Mouse (Mus musculus): ENCODE results near the gene 0610010K14Rik. TPM values are rescaled to one million over a fixed set of nuclear protein-coding genes. Genes with fewer than 3 reads are reported as not detected.

Gene 0610010K14Rik
- polyA plus RNA-seq, 1 experiment from 2014 or later = 115 TPM

DNA sequence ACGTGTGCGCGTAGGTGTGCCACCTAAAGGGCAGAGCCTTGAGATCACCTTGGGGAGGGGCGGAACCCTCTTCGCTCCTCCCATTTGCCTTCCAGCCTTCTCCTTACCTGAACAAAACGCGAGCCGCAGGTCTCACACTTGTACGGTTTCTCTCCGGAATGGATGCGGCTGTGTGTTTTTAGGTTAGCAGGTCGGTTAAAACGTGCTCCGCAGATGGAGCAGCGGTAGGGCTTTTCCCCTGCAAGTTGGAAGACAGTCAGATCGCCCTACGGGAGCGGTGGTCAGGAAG is 11.2 kb downstream of the 0610010K14Rik start:
- H3K36me3 ChIP-seq (ENCODE audit: insufficient read depth, low read length) = no peaks in the 10 kb centered on the region
- ATAC-seq = no peak
- peaks cover 11% of the 10 kb centered on the region; the same call in 1 of the 2 replicates for H3K27me3 ChIP-seq (replicated peaks; ENCODE audit: insufficient read depth, low read length)
- H3K4me3 ChIP-seq (ENCODE audit: low read depth, low read length) = peak overlapping the region; percentile 46
- peak overlapping the region; percentile 81 for H3K27ac ChIP-seq (ENCODE audit: low read length)
- peaks cover 21% of the 10 kb centered on the region for H3K4me1 ChIP-seq (ENCODE audit: insufficient read depth, low read depth, low read length)
- H3K4me2 ChIP-seq (replicated peaks; ENCODE audit: low read depth, low read length) = peak overlapping the region; percentile 58
- peak overlapping the region; percentile 68; the same call in 1 of the 2 replicates for H3K9ac ChIP-seq (replicated peaks; ENCODE audit: low read depth)
- 10% methylated on average over 18 of the region's 18 CpGs for WGBS
- TF ChIP-seq CTCF (IDR thresholded peaks at IDR 0.05) (no peak), EP300 (IDR thresholded peaks at IDR 0.05) (no peak)
- H3K9me3 ChIP-seq (ENCODE audit: low read length) = no peaks in the 10 kb centered on the region
- peak; percentile 66 for DNase-seq (ENCODE audit: low spot score)

DNA sequence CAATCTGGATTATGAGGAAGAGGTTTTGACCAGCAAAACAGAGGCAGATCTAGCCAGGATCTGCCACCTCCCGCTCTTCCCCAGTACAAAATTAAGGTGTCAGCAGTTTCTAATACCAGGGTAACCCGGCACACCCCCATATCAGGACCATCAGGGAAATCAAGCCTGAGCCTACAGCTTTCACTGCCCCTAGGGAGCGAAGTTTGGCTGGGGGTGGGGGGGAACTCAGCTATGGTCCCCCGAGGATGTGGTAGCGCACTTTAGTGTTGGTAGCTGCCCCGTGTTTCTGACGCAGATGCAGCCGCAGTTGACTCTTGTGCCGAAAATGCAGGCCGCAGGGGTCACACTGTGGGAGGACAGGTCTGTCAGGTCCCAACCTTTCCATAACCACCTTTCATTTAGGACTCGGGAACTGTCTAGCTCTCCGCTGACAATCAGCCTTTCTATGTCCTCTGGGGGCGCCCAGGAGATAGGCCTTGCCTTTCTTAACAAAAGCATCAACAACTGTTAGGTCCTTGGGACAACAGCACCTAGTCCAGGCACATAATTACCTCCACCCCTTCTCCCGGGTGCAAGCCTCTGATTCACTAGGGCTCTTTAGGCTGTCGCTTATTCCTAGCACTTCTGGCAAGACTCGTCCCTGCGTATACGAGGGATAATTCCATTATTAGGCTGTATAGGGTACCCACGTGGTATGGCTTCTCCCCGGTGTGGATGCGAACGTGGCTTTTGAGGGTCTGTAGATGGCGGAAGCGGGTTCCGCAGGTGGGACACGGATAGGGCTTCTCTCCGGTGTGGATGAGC is 11.7 kb downstream of the 0610010K14Rik start:
- TF ChIP-seq CTCF (IDR thresholded peaks at IDR 0.05) (peak; percentile 36; the same call in 1 of the 2 replicates), EP300 (IDR thresholded peaks at IDR 0.05) (no peak)
- Histone ChIP-seq H3K4me3 (ENCODE audit: low read depth, low read length) (peak overlapping the region; percentile 46), H3K4me2 (replicated peaks; ENCODE audit: low read depth, low read length) (peak overlapping the region; percentile 58), H3K27me3 (replicated peaks; ENCODE audit: insufficient read depth, low read length) (peaks cover 11% of the 10 kb centered on the region; the same call in 1 of the 2 replicates), H3K36me3 (ENCODE audit: insufficient read depth, low read length) (no peaks in the 10 kb centered on the region), H3K4me1 (ENCODE audit: insufficient read depth, low read depth, low read length) (peaks cover 25% of the 10 kb centered on the region), H3K9ac (replicated peaks; ENCODE audit: low read depth) (peak overlapping the region; percentile 68; the same call in 1 of the 2 replicates), H3K27ac (ENCODE audit: low read length) (peak overlapping the region; percentile 81), H3K9me3 (ENCODE audit: low read length) (no peaks in the 10 kb centered on the region)
- ATAC-seq = no peak
- WGBS = 25% methylated on average over 27 of the region's 27 CpGs
- no peak for DNase-seq (ENCODE audit: low spot score)

DNA sequence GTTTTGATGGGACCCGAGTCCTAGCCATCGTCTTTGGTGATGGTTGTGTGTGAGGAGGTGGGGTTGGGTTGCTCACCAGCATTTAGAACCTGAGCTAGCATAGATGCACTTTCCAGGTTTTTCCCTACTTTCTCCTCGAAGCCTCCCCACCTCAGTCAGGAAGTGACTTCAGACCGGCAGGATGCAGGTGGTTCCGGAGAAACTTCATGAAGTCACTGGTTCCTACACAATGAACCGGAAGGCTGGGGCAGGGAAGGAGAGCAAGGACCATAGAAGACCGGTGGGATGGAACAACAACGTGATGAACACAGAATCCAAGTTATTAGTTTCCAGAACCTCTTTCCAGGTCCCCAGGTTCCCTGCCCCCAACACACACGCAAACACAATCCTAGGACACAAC is 14.0 kb downstream of the 0610010K14Rik start:
- Histone ChIP-seq H3K9ac (replicated peaks; ENCODE audit: low read depth) (no peak overlapping the region), H3K9me3 (ENCODE audit: low read length) (no peaks in the 10 kb centered on the region), H3K4me3 (ENCODE audit: low read depth, low read length) (no peak overlapping the region), H3K4me2 (replicated peaks; ENCODE audit: low read depth, low read length) (no peak overlapping the region), H3K4me1 (ENCODE audit: insufficient read depth, low read depth, low read length) (peaks cover 26% of the 10 kb centered on the region), H3K27me3 (replicated peaks; ENCODE audit: insufficient read depth, low read length) (no peaks in the 10 kb centered on the region), H3K27ac (ENCODE audit: low read length) (peak overlapping the region; percentile 81), H3K36me3 (ENCODE audit: insufficient read depth, low read length) (no peaks in the 10 kb centered on the region)
- WGBS = 62% methylated on average over 9 of the region's 9 CpGs
- TF ChIP-seq EP300 (IDR thresholded peaks at IDR 0.05) (peak; percentile 96), CTCF (IDR thresholded peaks at IDR 0.05) (no peak)
- peak; percentile 49 for ATAC-seq
- DNase-seq (ENCODE audit: low spot score) = peak; percentile 75

DNA sequence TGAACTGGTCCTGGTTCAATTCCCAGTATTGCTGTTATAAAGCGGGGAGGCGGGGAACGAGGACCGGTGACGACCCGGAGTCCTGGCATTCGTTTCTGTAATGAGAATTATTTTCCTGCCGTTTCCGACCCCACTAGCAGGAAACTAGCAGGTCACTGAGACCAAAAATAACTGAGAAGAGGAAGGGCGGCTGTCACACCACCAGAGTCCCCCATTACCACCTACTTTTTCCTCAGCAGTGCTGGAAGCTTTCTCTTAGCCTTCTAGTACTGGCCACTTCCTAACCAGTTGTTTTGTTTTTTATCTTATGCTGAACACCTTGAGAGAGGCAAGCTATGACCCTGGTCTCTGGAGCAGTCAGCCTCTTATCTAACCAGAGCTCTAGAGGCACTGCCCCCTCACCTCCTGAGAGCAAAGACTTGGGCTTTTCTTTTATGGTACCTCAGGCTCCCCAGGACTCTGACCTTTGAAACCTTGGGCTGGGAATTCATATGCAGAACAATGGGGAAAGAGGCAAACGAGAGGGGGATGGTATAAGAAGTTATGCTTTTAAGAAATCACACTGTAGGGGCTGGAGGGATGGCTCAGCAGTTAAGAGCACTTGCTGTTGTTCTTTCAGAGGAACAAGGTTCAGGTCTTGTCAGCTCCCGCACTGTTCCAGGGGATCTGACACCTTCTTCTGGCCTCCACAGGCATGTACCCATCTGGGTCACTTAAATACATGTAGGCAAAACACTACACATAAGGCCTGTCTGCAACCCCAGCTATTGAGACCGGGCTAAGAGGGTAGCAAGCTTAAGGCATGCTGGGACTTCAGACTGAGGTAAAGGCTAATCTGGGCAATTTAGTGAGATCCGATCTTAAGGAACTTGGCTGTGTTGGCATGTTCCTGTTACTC is 15.9 kb downstream of the 0610010K14Rik start:
- Histone ChIP-seq H3K36me3 (ENCODE audit: insufficient read depth, low read length) (no peaks in the 10 kb centered on the region), H3K4me2 (replicated peaks; ENCODE audit: low read depth, low read length) (peak overlapping the region; percentile 85), H3K9ac (replicated peaks; ENCODE audit: low read depth) (peak overlapping the region; percentile 56), H3K27me3 (replicated peaks; ENCODE audit: insufficient read depth, low read length) (0 out of 2 replicates have a peak, but pooled peaks cover under 1% of the 10 kb centered on the region), H3K4me1 (ENCODE audit: insufficient read depth, low read depth, low read length) (peaks cover 16% of the 10 kb centered on the region; the same call in 1 of the 2 replicates), H3K9me3 (ENCODE audit: low read length) (no peaks in the 10 kb centered on the region), H3K4me3 (ENCODE audit: low read depth, low read length) (peak overlapping the region; percentile 43), H3K27ac (ENCODE audit: low read length) (peak overlapping the region; percentile 84)
- 13% methylated on average over 14 of the region's 14 CpGs for WGBS
- no peak for TF ChIP-seq CTCF (IDR thresholded peaks at IDR 0.05)
- ATAC-seq = peak; percentile 21; the same call in 1 of the 2 replicates
- peak; percentile 57 for DNase-seq (ENCODE audit: low spot score)

DNA sequence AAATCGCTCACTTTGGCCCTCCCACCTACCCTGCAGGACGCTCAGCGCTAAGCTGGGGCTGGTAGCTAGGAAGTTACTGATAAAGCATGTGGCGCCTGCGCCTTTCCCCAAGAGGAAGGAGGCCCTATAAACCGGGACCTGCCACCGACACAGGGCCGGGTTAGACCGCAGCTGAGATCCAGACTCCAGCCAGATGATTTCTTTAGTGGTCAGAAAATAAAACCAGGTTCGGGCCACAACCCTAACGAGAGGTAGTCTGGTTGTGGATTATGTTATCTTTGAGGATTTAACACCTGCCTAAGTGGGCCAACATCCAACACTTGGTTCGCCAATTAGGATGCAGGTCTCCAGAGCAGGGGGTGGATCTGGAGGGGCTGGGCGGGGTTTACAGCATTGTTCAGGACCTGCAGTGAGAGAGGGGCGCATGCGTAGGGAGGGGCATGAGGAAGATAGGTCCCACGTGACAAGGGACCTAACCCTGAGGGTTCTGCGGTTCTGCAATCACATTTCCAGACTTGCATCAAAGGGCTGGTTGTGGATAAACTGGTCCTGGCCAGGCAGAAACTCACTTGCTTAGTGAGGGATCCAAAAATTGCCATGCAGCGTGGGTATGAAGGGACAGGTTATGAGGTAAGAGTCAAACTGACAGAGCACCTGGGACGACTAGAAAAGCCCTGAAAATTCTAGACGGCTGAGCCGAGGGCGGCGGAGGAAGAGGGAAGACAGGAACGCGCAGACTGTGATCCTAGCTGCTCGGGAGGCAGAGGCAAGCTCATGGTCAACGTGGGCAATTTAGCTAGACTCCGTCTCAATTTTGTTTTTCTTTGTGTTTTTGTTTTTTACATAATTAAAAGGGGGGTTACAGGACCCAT is 16.7 kb downstream of the 0610010K14Rik start, which contains the start of gene Slc16a13:
Gene Slc16a13 (minus strand): TSS at position 334 of the 872 bp plus-strand sequence.
- WGBS = under 1% methylated on average over 28 of the region's 28 CpGs
- ATAC-seq (peak; percentile 96), DNase-seq (ENCODE audit: low spot score) (peak; percentile 97)
- Histone ChIP-seq H3K27me3 (replicated peaks; ENCODE audit: insufficient read depth, low read length) (0 out of 2 replicates have a peak, but pooled peaks cover 8% of the 10 kb centered on the region), H3K9me3 (ENCODE audit: low read length) (no peaks in the 10 kb centered on the region), H3K4me1 (ENCODE audit: insufficient read depth, low read depth, low read length) (peaks cover 14% of the 10 kb centered on the region; the same call in 1 of the 2 replicates), H3K4me2 (replicated peaks; ENCODE audit: low read depth, low read length) (peak within 1 kb of the TSS; percentile 85), H3K27ac (ENCODE audit: low read length) (peak within 1 kb of the TSS; percentile 84), H3K4me3 (ENCODE audit: low read depth, low read length) (peak within 1 kb of the TSS; percentile 43), H3K36me3 (ENCODE audit: insufficient read depth, low read length) (no peaks in the 10 kb centered on the region), H3K9ac (replicated peaks; ENCODE audit: low read depth) (peak within 1 kb of the TSS; percentile 56)
- TF ChIP-seq EP300 (IDR thresholded peaks at IDR 0.05) = no peak
- no peak for TF ChIP-seq CTCF (IDR thresholded peaks at IDR 0.05)

Data from lung, postnatal 0 days (tissue).